Mouse (Mus musculus): ENCODE results near the gene Scimp. TPM values are rescaled to one million over a fixed set of nuclear protein-coding genes. Genes with fewer than 3 reads are reported as not detected.
A peak's percentile ranks its signal among the peaks of the same experiment; 100 is the strongest.

The Scimp gene
- not detected for total RNA-seq (2021)

- intact Hi-C loops (cut with DNase I) = loop anchor here (5.0 kb wide), 1 partner anchor 35 kb away; no protein-coding TSS in a partner anchor
- no peak for DNase-seq (ENCODE audit: extremely low spot score in 1 of 2, low spot score in 2 of 2)
These were observed at the start of gene Scimp for GRCm38 (mm10) chr11:70812365-70812764. Scimp (minus strand) TSS chr11:70812586.

GRCm38 (mm10) chr11:70860371-70860770, 48.0 kb upstream of the Scimp start:
- intact Hi-C loops (cut with DNase I) = no loop called here

GRCm38 (mm10) chr11:70846029-70846428, 33.6 kb upstream of the Scimp start:
- DNase-seq (ENCODE audit: extremely low spot score in 1 of 2, low spot score in 2 of 2) = no peak

More at GRCm38 (mm10) chr11:70860371-70860770, 48.0 kb upstream of the Scimp start:
- DNase-seq (ENCODE audit: extremely low spot score in 1 of 2, low spot score in 2 of 2) = no peak

GRCm38 (mm10) chr11:70845457-70845978, 33.1 kb upstream of the Scimp start:
- no peak for DNase-seq (ENCODE audit: extremely low spot score in 1 of 2, low spot score in 2 of 2)
- intact Hi-C loops (cut with DNase I) = no loop called here

More at GRCm38 (mm10) chr11:70846029-70846428, 33.6 kb upstream of the Scimp start:
- intact Hi-C loops (cut with DNase I) = no loop called here

- peak; percentile 90 to 99 for DNase-seq (ENCODE audit: extremely low spot score in 1 of 2, low spot score in 2 of 2)
- intact Hi-C loops (cut with DNase I) = no loop called here
These were observed 32.4 kb upstream of the Scimp start, which contains the start of gene Rabep1 for GRCm38 (mm10) chr11:70844559-70845456. Rabep1 (plus strand) TSS chr11:70844778.

- intact Hi-C loops (cut with DNase I) = no loop called here
- DNase-seq (ENCODE audit: extremely low spot score in 1 of 2, low spot score in 2 of 2) = peak in 1 of 2 experiments; percentile 9
These were observed 31.5 kb upstream of the Scimp start for GRCm38 (mm10) chr11:70843701-70844551.

GRCm38 (mm10) chr11:70842983-70843382, 30.6 kb upstream of the Scimp start:
- no peak for DNase-seq (ENCODE audit: extremely low spot score in 1 of 2, low spot score in 2 of 2)
- intact Hi-C loops (cut with DNase I) = no loop called here

- no peak for DNase-seq (ENCODE audit: extremely low spot score in 1 of 2, low spot score in 2 of 2)
- intact Hi-C loops (cut with DNase I) = no loop called here
These were observed 26.2 kb upstream of the Scimp start for GRCm38 (mm10) chr11:70838610-70839009.

- intact Hi-C loops (cut with DNase I) = no loop called here
- no peak for DNase-seq (ENCODE audit: extremely low spot score in 1 of 2, low spot score in 2 of 2)
These were observed 24.6 kb upstream of the Scimp start for GRCm38 (mm10) chr11:70837031-70837430.

GRCm38 (mm10) chr11:70835381-70835831, 23.0 kb upstream of the Scimp start:
- DNase-seq (ENCODE audit: extremely low spot score in 1 of 2, low spot score in 2 of 2) = peak in 1 of 2 experiments; percentile 38
- intact Hi-C loops (cut with DNase I) = no loop called here

- DNase-seq (ENCODE audit: extremely low spot score in 1 of 2, low spot score in 2 of 2) = no peak
- intact Hi-C loops (cut with DNase I) = no loop called here
These were observed 21.4 kb upstream of the Scimp start for GRCm38 (mm10) chr11:70833831-70834230.

- intact Hi-C loops (cut with DNase I) = no loop called here
These were observed 21.0 kb upstream of the Scimp start for GRCm38 (mm10) chr11:70833408-70833807.

GRCm38 (mm10) chr11:70831201-70831600, 18.8 kb upstream of the Scimp start:
- intact Hi-C loops (cut with DNase I) = no loop called here
- no peak for DNase-seq (ENCODE audit: extremely low spot score in 1 of 2, low spot score in 2 of 2)

More at GRCm38 (mm10) chr11:70833408-70833807, 21.0 kb upstream of the Scimp start:
- no peak for DNase-seq (ENCODE audit: extremely low spot score in 1 of 2, low spot score in 2 of 2)

GRCm38 (mm10) chr11:70828975-70829615, 16.7 kb upstream of the Scimp start:
- intact Hi-C loops (cut with DNase I) = no loop called here
- DNase-seq (ENCODE audit: extremely low spot score in 1 of 2, low spot score in 2 of 2) = no peak

- intact Hi-C loops (cut with DNase I) = no loop called here
These were observed 13.8 kb upstream of the Scimp start for GRCm38 (mm10) chr11:70826207-70826606.

GRCm38 (mm10) chr11:70821728-70822591, 9.6 kb upstream of the Scimp start:
- intact Hi-C loops (cut with DNase I) = no loop called here
- no peak for DNase-seq (ENCODE audit: extremely low spot score in 1 of 2, low spot score in 2 of 2)

More at GRCm38 (mm10) chr11:70826207-70826606, 13.8 kb upstream of the Scimp start:
- no peak for DNase-seq (ENCODE audit: extremely low spot score in 1 of 2, low spot score in 2 of 2)

GRCm38 (mm10) chr11:70820120-70820519, 7.7 kb upstream of the Scimp start:
- no peak for DNase-seq (ENCODE audit: extremely low spot score in 1 of 2, low spot score in 2 of 2)
- intact Hi-C loops (cut with DNase I) = no loop called here

GRCm38 (mm10) chr11:70816770-70817169, 4.4 kb upstream of the Scimp start:
- peak in 1 of 2 experiments; percentile 30 for DNase-seq (ENCODE audit: extremely low spot score in 1 of 2, low spot score in 2 of 2)
- intact Hi-C loops (cut with DNase I) = no loop called here
